18 mouse cellular contexts compared by ENCODE assay signal in genomic region chr12:105911556-105911955, GRCm38 (mm10).
"Had no signal": no experiment of that assay in that cellular context is flagged by ENCODE, and none has a peak within 500 bp of the region (broad histone marks: within the 10 kb centered on the region; RNA-seq: fewer than 3 reads in every experiment).

No protein-coding gene starts in this region.

- H3K4me1 ChIP-seq: stomach, embryonic 15.5 days had no signal

- H3K27me3 ChIP-seq: stomach, embryonic 15.5 days had no signal

- H3K36me3 ChIP-seq: liver, embryonic 13.5 days; midbrain, embryonic 10.5 days; stomach, embryonic 15.5 days had no signal

- H3K9ac ChIP-seq: liver, embryonic 13.5 days; liver, postnatal 0 days; stomach, embryonic 15.5 days had no signal

- H3K4me2 ChIP-seq: liver, embryonic 13.5 days; stomach, embryonic 15.5 days had no signal

- DNase-seq: kidney, adult 11 months; kidney, adult 9 months; kidney, postnatal 36 days; layer of hippocampus, adult 9-11 months; layer of hippocampus, postnatal 36 days; liver; liver, embryonic 13.5 days; liver, postnatal 0 days; lung, postnatal 4 days; midbrain, embryonic 14.5 days; retina, postnatal 1 day; right cerebral cortex, postnatal 14 days; thymus, adult 2 months; thymus, postnatal 25 days had no signal

- H3K4me3 ChIP-seq: liver, embryonic 13.5 days; midbrain, embryonic 10.5 days; myocyte; stomach, embryonic 15.5 days had no signal

- H3K9me3 ChIP-seq: liver, embryonic 13.5 days; midbrain, embryonic 10.5 days; stomach, embryonic 15.5 days had no signal

- H3K27ac ChIP-seq: kidney, postnatal 0 days; liver, embryonic 13.5 days; midbrain, embryonic 10.5 days; stomach, embryonic 15.5 days had no signal

- ATAC-seq: liver, postnatal 0 days had no signal
